ENCODE assay signal across 13 mouse cellular contexts in genomic region chr1:58366737-58367471, GRCm38 (mm10). TPM values are rescaled to one million over a fixed set of nuclear protein-coding genes. Genes with fewer than 3 reads are reported as not detected.
DNase-seq lines count a peak whose midpoint lies in the region; ATAC-seq and TF ChIP-seq lines count a peak whose summit lies in the region.
"Had no signal": no experiment of that assay in that cellular context is flagged by ENCODE, and none has a peak within 500 bp of the region (broad histone marks: within the 10 kb centered on the region; RNA-seq: fewer than 3 reads in every experiment).

No protein-coding gene starts in this region.

- WGBS in heart, postnatal 0 days = 66% methylated on average over 12 of the region's 12 CpGs
- 75% methylated on average over 12 of the region's 12 CpGs for WGBS in heart, embryonic 10.5 days
- WGBS in embryonic facial prominence, embryonic 15.5 days = 63% methylated on average over 12 of the region's 12 CpGs
- WGBS in stomach, postnatal 0 days = 62% methylated on average over 12 of the region's 12 CpGs
- WGBS in forebrain, embryonic 13.5 days = 87% methylated on average over 12 of the region's 12 CpGs
- 89% methylated on average over 12 of the region's 12 CpGs for WGBS in midbrain, embryonic 15.5 days

- H3K27ac ChIP-seq in heart, postnatal 0 days (ENCODE audit: low read depth) = no peak overlapping the region
- no peak overlapping the region for H3K27ac ChIP-seq in heart, embryonic 10.5 days
- peak overlapping the region; percentile 65 for H3K27ac ChIP-seq in embryonic facial prominence, embryonic 15.5 days (replicated peaks)
- peak overlapping the region; percentile 79 for H3K27ac ChIP-seq in stomach, postnatal 0 days (replicated peaks)
- H3K27ac ChIP-seq in forebrain, embryonic 13.5 days = no peak overlapping the region
- no peak overlapping the region for H3K27ac ChIP-seq in midbrain, embryonic 15.5 days
- H3K27ac ChIP-seq: hindbrain, embryonic 15.5 days; limb, embryonic 13.5 days had no signal

- no peak; the same call in 1 of the 2 replicates for ATAC-seq in heart, postnatal 0 days (ENCODE audit: insufficient read depth, low read depth)
- ATAC-seq in embryonic facial prominence, embryonic 15.5 days (ENCODE audit: insufficient number of reproducible peaks, low FRiP score, low TSS enrichment, low read depth) = peak; percentile 80
- peak; percentile 99 for ATAC-seq in stomach, postnatal 0 days (ENCODE audit: low FRiP score, low TSS enrichment)
- no peak for ATAC-seq in forebrain, embryonic 13.5 days
- no peak for ATAC-seq in midbrain, embryonic 15.5 days (replicated peaks)

- TF ChIP-seq CTCF in heart, postnatal 0 days (IDR thresholded peaks at IDR 0.05; ENCODE audit: low read depth) = no peak
- no peak for TF ChIP-seq CTCF in stomach, postnatal 0 days (IDR thresholded peaks at IDR 0.05; ENCODE audit: low read depth)

- no peaks in the 10 kb centered on the region for H3K36me3 ChIP-seq in heart, postnatal 0 days (replicated peaks; ENCODE audit: control insufficient read depth, insufficient read depth, low read length)
- H3K36me3 ChIP-seq in heart, embryonic 10.5 days = no peaks in the 10 kb centered on the region
- no peaks in the 10 kb centered on the region for H3K36me3 ChIP-seq in embryonic facial prominence, embryonic 15.5 days
- H3K36me3 ChIP-seq in stomach, postnatal 0 days (ENCODE audit: control insufficient read depth, insufficient read depth, low read length) = no peaks in the 10 kb centered on the region
- no peaks in the 10 kb centered on the region for H3K36me3 ChIP-seq in forebrain, embryonic 13.5 days (ENCODE audit: poor library complexity, severe bottlenecking)
- no peaks in the 10 kb centered on the region for H3K36me3 ChIP-seq in midbrain, embryonic 15.5 days (replicated peaks)
- H3K36me3 ChIP-seq: hindbrain, embryonic 15.5 days; limb, embryonic 13.5 days had no signal

- H3K27me3 ChIP-seq in heart, postnatal 0 days (ENCODE audit: control insufficient read depth, insufficient read depth, low read length) = no peaks in the 10 kb centered on the region
- no peaks in the 10 kb centered on the region for H3K27me3 ChIP-seq in heart, embryonic 10.5 days (ENCODE audit: insufficient read depth, poor library complexity, severe bottlenecking)
- H3K27me3 ChIP-seq in embryonic facial prominence, embryonic 15.5 days = no peaks in the 10 kb centered on the region
- no peaks in the 10 kb centered on the region for H3K27me3 ChIP-seq in stomach, postnatal 0 days (ENCODE audit: control insufficient read depth, insufficient read depth, low read length)
- H3K27me3 ChIP-seq in forebrain, embryonic 13.5 days = no peaks in the 10 kb centered on the region
- no peaks in the 10 kb centered on the region for H3K27me3 ChIP-seq in midbrain, embryonic 15.5 days (replicated peaks)
- H3K27me3 ChIP-seq: hindbrain, embryonic 15.5 days; limb, embryonic 13.5 days had no signal

- peak; percentile 6 for DNase-seq in heart, postnatal 0 days (ENCODE audit: low spot score)
- DNase-seq in heart, embryonic 10.5 days (ENCODE audit: low spot score) = no peak
- peak; percentile 21 to 25 for DNase-seq in urinary bladder, adult 18-20 months (ENCODE audit: low spot score in 2 of 2)
- no peak for DNase-seq in urinary bladder, postnatal 4 days (ENCODE audit: low spot score in 2 of 2)
- DNase-seq in stomach, postnatal 0 days (ENCODE audit: low spot score) = peak; percentile 79
- DNase-seq: adrenal gland, adult 8-10 months; cerebellum, adult 18-20 months; gastrocnemius, postnatal 25 days had no signal

- no peak for TF ChIP-seq EP300 in heart, postnatal 0 days (IDR thresholded peaks at IDR 0.05; ENCODE audit: low read depth)
- no peak for TF ChIP-seq EP300 in stomach, postnatal 0 days (optimal IDR thresholded peaks at IDR 0.05)

- H3K4me3 ChIP-seq in heart, postnatal 0 days (ENCODE audit: low read depth, low read length) = no peak overlapping the region
- H3K4me3 ChIP-seq in heart, embryonic 10.5 days = no peak overlapping the region
- no peak overlapping the region for H3K4me3 ChIP-seq in embryonic facial prominence, embryonic 15.5 days (replicated peaks)
- H3K4me3 ChIP-seq in stomach, postnatal 0 days (ENCODE audit: low read depth, low read length) = no peak overlapping the region
- H3K4me3 ChIP-seq in forebrain, embryonic 13.5 days = no peak overlapping the region
- no peak overlapping the region for H3K4me3 ChIP-seq in midbrain, embryonic 15.5 days
- H3K4me3 ChIP-seq: hindbrain, embryonic 15.5 days; limb, embryonic 13.5 days had no signal

- no peaks in the 10 kb centered on the region for H3K4me1 ChIP-seq in heart, postnatal 0 days (ENCODE audit: control insufficient read depth, insufficient read depth)
- H3K4me1 ChIP-seq in heart, embryonic 10.5 days = no peaks in the 10 kb centered on the region
- 0 out of 2 replicates have a peak, but pooled peaks cover 4% of the 10 kb centered on the region for H3K4me1 ChIP-seq in embryonic facial prominence, embryonic 15.5 days
- H3K4me1 ChIP-seq in stomach, postnatal 0 days (replicated peaks; ENCODE audit: control insufficient read depth, insufficient read depth) = no peaks in the 10 kb centered on the region
- no peaks in the 10 kb centered on the region for H3K4me1 ChIP-seq in forebrain, embryonic 13.5 days
- no peaks in the 10 kb centered on the region for H3K4me1 ChIP-seq in midbrain, embryonic 15.5 days
- H3K4me1 ChIP-seq: hindbrain, embryonic 15.5 days had no signal

- H3K9me3 ChIP-seq in heart, postnatal 0 days (replicated peaks; ENCODE audit: control insufficient read depth, low read length) = no peaks in the 10 kb centered on the region
- H3K9me3 ChIP-seq in heart, embryonic 10.5 days = no peaks in the 10 kb centered on the region
- no peaks in the 10 kb centered on the region for H3K9me3 ChIP-seq in embryonic facial prominence, embryonic 15.5 days (replicated peaks)
- no peaks in the 10 kb centered on the region for H3K9me3 ChIP-seq in stomach, postnatal 0 days (ENCODE audit: control insufficient read depth, low read length)
- H3K9me3 ChIP-seq in forebrain, embryonic 13.5 days (replicated peaks) = no peaks in the 10 kb centered on the region
- H3K9me3 ChIP-seq in midbrain, embryonic 15.5 days = no peaks in the 10 kb centered on the region
- H3K9me3 ChIP-seq: hindbrain, embryonic 15.5 days had no signal

- no peak overlapping the region for H3K4me2 ChIP-seq in heart, postnatal 0 days (ENCODE audit: low read depth, low read length)
- no peak overlapping the region for H3K4me2 ChIP-seq in embryonic facial prominence, embryonic 15.5 days (replicated peaks)
- H3K4me2 ChIP-seq in stomach, postnatal 0 days (replicated peaks; ENCODE audit: low read depth) = no peak overlapping the region
- H3K4me2 ChIP-seq in forebrain, embryonic 13.5 days = no peak overlapping the region
- no peak overlapping the region for H3K4me2 ChIP-seq in midbrain, embryonic 15.5 days
- H3K4me2 ChIP-seq: hindbrain, embryonic 15.5 days; limb, embryonic 13.5 days had no signal

- H3K9ac ChIP-seq in heart, postnatal 0 days (replicated peaks; ENCODE audit: low read depth, low read length) = no peak overlapping the region
- no peak overlapping the region for H3K9ac ChIP-seq in embryonic facial prominence, embryonic 15.5 days
- no peak overlapping the region for H3K9ac ChIP-seq in stomach, postnatal 0 days (ENCODE audit: low read length)
- H3K9ac ChIP-seq in forebrain, embryonic 13.5 days = no peak overlapping the region
- no peak overlapping the region for H3K9ac ChIP-seq in midbrain, embryonic 15.5 days
- H3K9ac ChIP-seq: hindbrain, embryonic 15.5 days; limb, embryonic 13.5 days had no signal

RNA-seq across cellular contexts. Expression of gene Bzw1, which starts 25.8 kb away (rescaled TPM):
- 59.3 and 74.6 TPM in 2 replicates for total RNA-seq in heart, postnatal 0 days (2014; rRNA removed; ENCODE audit: low replicate concordance)
- polyA plus RNA-seq in heart, postnatal 0 days (2015; fragmentation: Nextera tagmentation; extraction: Ambion mirVana) = 158 and 163 TPM in 2 replicates
- polyA plus RNA-seq in heart, embryonic 10.5 days (2016; fragmentation: Nextera tagmentation; extraction: Ambion mirVana) = 287 and 342 TPM in 2 replicates
- polyA plus RNA-seq in embryonic facial prominence, embryonic 15.5 days (2015; fragmentation: Nextera tagmentation; extraction: Ambion mirVana) = 292 and 297 TPM in 2 replicates
- 192 and 230 TPM in 2 replicates for polyA plus RNA-seq in stomach, postnatal 0 days (2015; fragmentation: Nextera tagmentation; extraction: Ambion mirVana)
- polyA plus RNA-seq in forebrain, embryonic 13.5 days (2015; fragmentation: Nextera tagmentation; extraction: Ambion mirVana) = 441 and 458 TPM in 2 replicates
- polyA plus RNA-seq in midbrain, embryonic 15.5 days (2015; fragmentation: Nextera tagmentation; extraction: Ambion mirVana) = 310 and 332 TPM in 2 replicates

RNA-seq across cellular contexts. Expression of gene Clk1, which starts 57.0 kb away (rescaled TPM):
- 59.3 and 100 TPM in 2 replicates for total RNA-seq in heart, postnatal 0 days (2014; rRNA removed; ENCODE audit: low replicate concordance)
- 105 and 108 TPM in 2 replicates for polyA plus RNA-seq in heart, postnatal 0 days (2015; fragmentation: Nextera tagmentation; extraction: Ambion mirVana)
- polyA plus RNA-seq in heart, embryonic 10.5 days (2016; fragmentation: Nextera tagmentation; extraction: Ambion mirVana) = 117 TPM in 2 replicates
- 197 and 201 TPM in 2 replicates for polyA plus RNA-seq in embryonic facial prominence, embryonic 15.5 days (2015; fragmentation: Nextera tagmentation; extraction: Ambion mirVana)
- polyA plus RNA-seq in stomach, postnatal 0 days (2015; fragmentation: Nextera tagmentation; extraction: Ambion mirVana) = 107 and 111 TPM in 2 replicates
- polyA plus RNA-seq in forebrain, embryonic 13.5 days (2015; fragmentation: Nextera tagmentation; extraction: Ambion mirVana) = 165 and 177 TPM in 2 replicates
- 159 and 170 TPM in 2 replicates for polyA plus RNA-seq in midbrain, embryonic 15.5 days (2015; fragmentation: Nextera tagmentation; extraction: Ambion mirVana)

Comparison
In these comparisons a context has a peak if more than half of its experiments do, and no peak if none do; other contexts are left out.
1. DNase-seq: peak in heart, postnatal 0 days (single experiment), urinary bladder, adult 18-20 months (2 of 2) and stomach, postnatal 0 days (single experiment); none in heart, embryonic 10.5 days (single experiment) and urinary bladder, postnatal 4 days (0 of 2).
2. ATAC-seq: peak in embryonic facial prominence, embryonic 15.5 days (single experiment) and stomach, postnatal 0 days (single experiment); none in heart, postnatal 0 days (single experiment), forebrain, embryonic 13.5 days (single experiment) and midbrain, embryonic 15.5 days (single experiment).
3. H3K27ac ChIP-seq: peak in embryonic facial prominence, embryonic 15.5 days (single experiment) and stomach, postnatal 0 days (single experiment); none in heart, postnatal 0 days (single experiment), heart, embryonic 10.5 days (single experiment), forebrain, embryonic 13.5 days (single experiment) and midbrain, embryonic 15.5 days (single experiment).